Mouse (Mus musculus) heart, embryonic 13.5 days (tissue): ENCODE results near the gene Phka2. TPM values are rescaled to one million over a fixed set of nuclear protein-coding genes. Genes with fewer than 3 reads are reported as not detected.

Experiments used
- ATAC-seq: fragments of 200-750 bp; cut with Nextera tagmentation; 2 replicates; pipeline ENCODE4 v1.8.0; 2017; ENCODE audit warnings: moderate TSS enrichment; ENCODE audit not compliant: insufficient number of reproducible peaks, low FRiP score, low TSS enrichment; ENCODE audit errors: extremely low read depth
- H3K27ac ChIP-seq: fragments of 300-500 bp; sonication (generic); replicated peaks from 2 replicates; pipeline ENCODE4 v1.5.1; 2015; ENCODE audit warnings: moderate library complexity, mild to moderate bottlenecking, inconsistent platforms
- H3K27me3 ChIP-seq: fragments of 300-500 bp; sonication (generic); replicated peaks from 2 replicates; pipeline ENCODE4 v1.6.1; 2015; ENCODE audit warnings: mild to moderate bottlenecking, inconsistent platforms
- H3K36me3 ChIP-seq: fragments of 300-500 bp; sonication (generic); 2 replicates; pipeline ENCODE4 v1.6.1; 2015; ENCODE audit warnings: mild to moderate bottlenecking, inconsistent platforms
- H3K4me1 ChIP-seq: fragments of 300-500 bp; sonication (generic); 2 replicates; pipeline ENCODE4 v1.6.1; 2015; ENCODE audit warnings: inconsistent platforms
- H3K4me2 ChIP-seq: fragments of 300-500 bp; sonication (generic); 2 replicates; pipeline ENCODE4 v1.6.1; 2015; ENCODE audit warnings: inconsistent platforms, mild to moderate bottlenecking, moderate library complexity
- H3K4me3 ChIP-seq: fragments of 300-500 bp; sonication (generic); 2 replicates; pipeline ENCODE4 v1.5.1; 2015; ENCODE audit warnings: moderate library complexity, mild to moderate bottlenecking, inconsistent platforms
- H3K9ac ChIP-seq: fragments of 300-500 bp; sonication (generic); 2 replicates; pipeline ENCODE4 v1.6.1; 2015; ENCODE audit warnings: inconsistent platforms, mild to moderate bottlenecking, moderate library complexity
- H3K9me3 ChIP-seq: fragments of 300-500 bp; sonication (generic); 2 replicates; pipeline ENCODE4 v1.6.1; 2016; ENCODE audit warnings: inconsistent platforms
- WGBS: fragments of 180-500 bp; shearing (Covaris S2); methylation state at CpG from one replicate; pipeline ENCODE4 v1.1.7; 2015; ENCODE audit warnings: mixed read lengths; 5-methylcytosine and 5-hydroxymethylcytosine counted together
- polyA plus RNA-seq: library from polyadenylated mRNA; unstranded; fragments of >200 nt; fragmentation: Nextera tagmentation; extraction: Ambion mirVana; gene quantifications from 2 replicates; pipeline ENCODE4 v1.2.1, GENCODE M21; 2015

Phka2 gene
- polyA plus RNA-seq, 1 experiment from 2014 or later: 19.0 TPM

GRCm38 (mm10) chrX:160516027-160516426, 14.1 kb downstream of the Phka2 start:
- H3K4me2 ChIP-seq: no peak overlapping the region
- H3K9me3 ChIP-seq: no peaks in the 10 kb centered on the region
- H3K27me3 ChIP-seq: no peaks in the 10 kb centered on the region
- H3K36me3 ChIP-seq: no peaks in the 10 kb centered on the region
- H3K4me1 ChIP-seq: no peaks in the 10 kb centered on the region
- no peak overlapping the region for H3K4me3 ChIP-seq
- ATAC-seq: no peak
- no peak overlapping the region for H3K27ac ChIP-seq
- H3K9ac ChIP-seq: no peak overlapping the region

GRCm38 (mm10) chrX:160542772-160543171, 40.8 kb downstream of the Phka2 start:
- WGBS: 52% methylated on average over 2 of the region's 2 CpGs

DNA sequence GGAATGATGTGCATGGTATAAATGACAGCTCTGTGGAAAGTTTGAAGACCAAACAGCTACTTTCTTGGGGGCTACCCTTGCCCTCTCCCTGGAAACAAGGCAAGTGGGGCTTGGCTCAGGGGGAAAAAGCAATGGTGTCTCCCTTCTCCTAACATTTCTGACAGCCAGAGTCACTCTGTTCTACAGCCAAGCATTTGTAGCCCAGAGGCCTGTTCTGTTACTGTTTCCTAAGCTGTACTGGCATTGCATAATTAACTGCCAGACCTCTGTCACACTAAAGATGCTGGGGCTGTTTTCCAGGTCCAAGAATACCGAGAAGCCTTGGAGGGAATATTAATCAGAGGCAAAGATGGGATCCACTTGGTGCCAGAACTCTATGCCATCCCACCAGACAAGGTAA, 46.9 kb downstream of the Phka2 start:
- H3K27ac ChIP-seq: no peak overlapping the region
- H3K36me3 ChIP-seq: peaks cover 54% of the 10 kb centered on the region
- no peaks in the 10 kb centered on the region for H3K9me3 ChIP-seq
- no peak overlapping the region for H3K4me2 ChIP-seq
- H3K4me1 ChIP-seq: no peaks in the 10 kb centered on the region
- H3K9ac ChIP-seq: no peak overlapping the region
- ATAC-seq: no peak
- 89% methylated on average over 1 of the region's 1 CpGs for WGBS
- 0 out of 2 replicates have a peak, but pooled peaks cover 3% of the 10 kb centered on the region for H3K27me3 ChIP-seq
- no peak overlapping the region for H3K4me3 ChIP-seq

More at GRCm38 (mm10) chrX:160542772-160543171, 40.8 kb downstream of the Phka2 start:
- Histone ChIP-seq H3K4me1 (no peaks in the 10 kb centered on the region), H3K36me3 (peaks cover 40% of the 10 kb centered on the region), H3K27ac (no peak overlapping the region), H3K9ac (no peak overlapping the region), H3K27me3 (no peaks in the 10 kb centered on the region), H3K4me2 (no peak overlapping the region), H3K4me3 (no peak overlapping the region), H3K9me3 (no peaks in the 10 kb centered on the region)
- ATAC-seq: no peak

DNA sequence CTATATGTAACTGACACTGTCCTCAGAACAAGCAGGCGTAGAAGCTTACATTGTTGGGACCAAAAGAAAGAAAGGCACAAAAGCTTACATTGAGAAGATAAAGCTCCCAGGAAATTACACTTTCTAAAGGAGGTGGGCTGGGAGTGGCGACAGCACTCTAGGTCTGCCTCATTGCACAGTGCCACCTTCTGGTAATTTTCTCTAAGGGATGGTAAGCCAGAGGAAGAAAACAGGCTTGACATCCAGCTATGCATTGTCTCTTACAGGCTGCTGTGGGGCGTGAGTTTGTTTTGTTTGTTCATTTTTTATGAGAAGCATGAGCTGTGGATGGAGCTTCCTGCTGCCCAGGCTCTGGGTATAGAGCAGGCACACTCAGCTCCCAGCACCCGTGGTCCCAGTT, 50.1 kb downstream of the Phka2 start:
- ATAC-seq: no peak
- H3K9me3 ChIP-seq: no peaks in the 10 kb centered on the region

DNA sequence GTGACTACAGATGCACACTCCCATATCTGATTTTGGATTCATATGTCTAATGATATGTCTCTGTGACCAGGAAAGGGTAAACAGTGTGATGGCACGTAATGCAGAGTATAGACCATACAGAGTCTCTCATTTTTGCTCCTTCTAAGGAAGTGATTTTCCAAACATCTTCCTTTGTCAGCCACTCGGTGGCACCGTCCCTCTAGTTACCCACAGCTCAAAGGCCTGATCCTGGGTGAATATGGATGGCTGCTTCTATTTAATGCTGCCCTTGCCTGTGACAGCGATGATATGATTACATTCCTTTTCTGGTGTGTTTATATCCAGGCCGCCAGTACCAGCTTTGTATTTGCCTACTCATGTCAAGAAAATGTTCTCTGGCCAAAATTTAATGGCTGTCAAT, 81.6 kb downstream of the Phka2 start:
- H3K27me3 ChIP-seq: no peaks in the 10 kb centered on the region; the same call in 1 of the 2 replicates
- 58% methylated on average over 5 of the region's 5 CpGs for WGBS
- H3K9me3 ChIP-seq: no peaks in the 10 kb centered on the region
- peaks cover 19% of the 10 kb centered on the region for H3K4me1 ChIP-seq
- H3K4me3 ChIP-seq: no peak overlapping the region
- no peak for ATAC-seq
- no peak overlapping the region for H3K4me2 ChIP-seq
- no peak overlapping the region for H3K9ac ChIP-seq
- H3K36me3 ChIP-seq: peaks cover 25% of the 10 kb centered on the region
- no peak overlapping the region for H3K27ac ChIP-seq

More for the DNA sequence above, 50.1 kb downstream of the Phka2 start:
- no peak overlapping the region for H3K9ac ChIP-seq
- no peak overlapping the region for H3K4me2 ChIP-seq
- 49% methylated on average over 4 of the region's 4 CpGs for WGBS
- no peak overlapping the region for H3K27ac ChIP-seq
- 0 out of 2 replicates have a peak, but pooled peaks cover 3% of the 10 kb centered on the region for H3K27me3 ChIP-seq
- peaks cover 63% of the 10 kb centered on the region for H3K36me3 ChIP-seq
- no peaks in the 10 kb centered on the region for H3K4me1 ChIP-seq
- no peak overlapping the region for H3K4me3 ChIP-seq

- Histone ChIP-seq H3K4me1 (peaks cover 23% of the 10 kb centered on the region), H3K27me3 (no peaks in the 10 kb centered on the region; the same call in 1 of the 2 replicates), H3K9ac (no peak overlapping the region), H3K4me3 (no peak overlapping the region), H3K4me2 (no peak overlapping the region), H3K36me3 (peaks cover 25% of the 10 kb centered on the region), H3K27ac (no peak overlapping the region), H3K9me3 (no peaks in the 10 kb centered on the region)
- 73% methylated on average over 4 of the region's 4 CpGs for WGBS
- ATAC-seq: no peak
Measured at GRCm38 (mm10) chrX:160584148-160584838, 82.3 kb downstream of the Phka2 start.

DNA sequence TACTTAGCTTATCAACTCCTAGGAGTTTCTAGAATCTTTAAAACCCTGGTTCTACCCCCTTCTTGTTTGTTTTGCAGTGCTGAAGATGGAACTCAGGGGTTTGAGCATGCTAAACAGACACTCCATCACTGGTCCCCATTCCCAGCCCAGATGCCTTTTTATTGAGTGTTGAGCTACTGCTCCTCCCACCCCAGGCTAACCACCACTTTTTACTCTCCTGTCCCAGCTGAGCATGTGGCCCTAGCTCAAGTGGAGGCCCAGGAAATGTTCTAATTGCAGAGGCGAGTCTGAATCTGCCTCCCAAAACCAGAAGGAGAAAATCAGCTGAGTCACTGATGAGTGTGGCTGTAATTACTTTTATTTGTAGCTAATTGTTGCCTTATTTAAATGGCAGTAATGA, 83.1 kb downstream of the Phka2 start:
- H3K9me3 ChIP-seq: no peaks in the 10 kb centered on the region
- H3K4me3 ChIP-seq: no peak overlapping the region
- H3K9ac ChIP-seq: no peak overlapping the region
- H3K27me3 ChIP-seq: no peaks in the 10 kb centered on the region; the same call in 1 of the 2 replicates
- no peak overlapping the region for H3K27ac ChIP-seq
- H3K4me1 ChIP-seq: peaks cover 23% of the 10 kb centered on the region
- 42% methylated on average over 1 of the region's 1 CpGs for WGBS
- no peak for ATAC-seq
- H3K4me2 ChIP-seq: no peak overlapping the region
- H3K36me3 ChIP-seq: peaks cover 26% of the 10 kb centered on the region

DNA sequence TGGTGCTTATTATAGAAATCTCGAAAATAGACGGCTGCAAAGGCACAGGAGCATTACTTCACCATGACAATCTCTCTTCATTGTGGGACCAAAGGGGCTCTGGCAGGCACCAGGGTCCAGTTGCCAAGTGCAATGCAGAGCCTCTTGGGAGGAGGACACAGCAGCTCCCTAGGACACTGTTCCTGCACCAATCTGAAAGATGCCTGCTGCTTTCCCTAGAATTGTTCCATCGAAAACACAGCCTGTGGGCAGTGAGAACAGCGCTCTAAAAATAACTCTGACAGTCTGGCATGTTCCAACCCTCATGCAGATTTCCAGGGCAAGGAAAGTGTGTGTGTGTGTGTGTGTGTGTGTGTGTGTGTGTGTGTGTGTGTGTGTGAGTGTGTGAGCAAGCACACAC, 86.6 kb downstream of the Phka2 start:
- Histone ChIP-seq H3K4me3 (no peak overlapping the region), H3K36me3 (peaks cover 24% of the 10 kb centered on the region), H3K9ac (no peak overlapping the region), H3K4me2 (no peak overlapping the region), H3K9me3 (no peaks in the 10 kb centered on the region), H3K27ac (peak overlapping the region; percentile 90), H3K4me1 (peaks cover 23% of the 10 kb centered on the region), H3K27me3 (no peaks in the 10 kb centered on the region; the same call in 1 of the 2 replicates)
- 56% methylated on average over 4 of the region's 4 CpGs for WGBS
- peak; percentile 54 for ATAC-seq

- 86% methylated on average over 7 of the region's 7 CpGs for WGBS
- ATAC-seq: no peak
- Histone ChIP-seq H3K36me3 (peaks cover 19% of the 10 kb centered on the region), H3K4me2 (no peak overlapping the region), H3K9me3 (no peaks in the 10 kb centered on the region), H3K27ac (no peak overlapping the region), H3K4me1 (peaks cover 23% of the 10 kb centered on the region), H3K9ac (no peak overlapping the region), H3K27me3 (no peaks in the 10 kb centered on the region; the same call in 1 of the 2 replicates), H3K4me3 (no peak overlapping the region)
Measured at GRCm38 (mm10) chrX:160590147-160590546, 88.2 kb downstream of the Phka2 start.

GRCm38 (mm10) chrX:160592933-160593332, 91.0 kb downstream of the Phka2 start:
- Histone ChIP-seq H3K27me3 (no peaks in the 10 kb centered on the region), H3K9me3 (no peaks in the 10 kb centered on the region), H3K4me1 (peaks cover 27% of the 10 kb centered on the region), H3K4me2 (no peak overlapping the region), H3K9ac (no peak overlapping the region), H3K4me3 (no peak overlapping the region), H3K27ac (no peak overlapping the region), H3K36me3 (peaks cover 11% of the 10 kb centered on the region; the same call in 1 of the 2 replicates)
- no peak for ATAC-seq
- 60% methylated on average over 6 of the region's 6 CpGs for WGBS

DNA sequence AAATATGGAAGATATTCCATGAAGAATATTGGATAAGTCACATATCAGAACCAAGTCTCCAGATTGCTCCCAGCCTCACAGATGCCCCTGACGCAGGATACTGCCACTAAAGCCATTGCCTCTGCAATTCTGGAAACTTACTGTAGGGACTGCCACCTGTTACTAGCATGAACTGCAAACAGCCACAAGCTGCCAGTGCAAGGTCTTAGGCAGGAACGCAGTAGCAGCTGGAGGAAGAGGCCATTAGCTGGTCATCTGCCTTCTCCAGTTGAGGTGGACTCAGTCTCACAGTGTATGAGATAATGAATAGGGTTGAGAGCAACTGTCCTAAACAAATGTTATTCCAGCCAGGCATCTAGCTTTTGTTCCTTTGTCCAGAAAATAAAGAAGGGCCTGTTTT, 96.1 kb downstream of the Phka2 start:
- Histone ChIP-seq H3K27ac (peak overlapping the region; percentile 80), H3K27me3 (peaks cover 5% of the 10 kb centered on the region; the same call in 1 of the 2 replicates), H3K36me3 (no peaks in the 10 kb centered on the region), H3K4me2 (no peak overlapping the region), H3K9me3 (no peaks in the 10 kb centered on the region), H3K4me1 (peaks cover 62% of the 10 kb centered on the region), H3K9ac (no peak overlapping the region), H3K4me3 (no peak overlapping the region)
- 74% methylated on average over 2 of the region's 2 CpGs for WGBS
- ATAC-seq: no peak
